Mouse (Mus musculus): ENCODE data around the gene Sesn3. TPM values are rescaled to one million over a fixed set of nuclear protein-coding genes. Genes with fewer than 3 reads are reported as not detected.

Gene Sesn3
- total and polyA plus RNA-seq, 3 experiments: 1.5 to 6.0 TPM; not detected in 1

DNA sequence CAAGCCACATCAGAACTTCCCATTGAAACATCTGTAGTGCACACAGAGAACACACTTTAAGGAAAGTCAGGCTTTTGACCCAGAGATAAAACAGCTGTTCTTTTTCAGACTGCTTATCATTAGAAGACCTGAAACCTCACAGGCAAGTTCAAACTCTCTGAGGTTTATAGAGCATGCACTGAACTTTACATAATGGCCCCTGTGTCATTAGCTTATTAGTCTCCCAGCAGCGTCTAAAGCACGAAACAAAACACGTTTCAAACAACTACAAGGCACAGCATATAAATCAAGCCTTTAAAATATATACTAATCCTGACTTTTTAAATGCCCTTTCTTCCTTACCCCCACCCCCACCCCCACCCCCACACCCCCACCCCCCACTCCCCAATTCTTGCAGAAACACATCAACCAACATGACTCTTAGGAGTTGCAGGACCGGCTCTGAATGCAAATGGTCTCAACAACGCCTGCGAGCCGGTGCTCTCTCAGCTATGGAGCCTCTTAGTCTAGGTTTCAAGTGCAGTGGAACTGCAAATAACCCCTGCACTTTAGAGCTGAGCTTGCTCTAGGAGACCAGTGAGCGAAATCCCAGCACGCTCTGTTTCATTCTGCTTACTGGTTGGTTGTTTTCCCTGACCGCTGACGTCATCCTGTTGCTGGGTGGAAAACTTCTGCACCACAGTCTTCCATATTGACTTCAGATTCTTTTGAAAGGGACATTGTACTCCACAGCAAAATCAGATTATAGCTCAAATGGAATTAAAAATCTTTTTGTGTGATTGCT, 28.7 kb upstream of the Sesn3 start:
- no peak overlapping the region for H3K27ac ChIP-seq (ENCODE audit: control insufficient read depth, low read depth, low read length)
- TF ChIP-seq GABPA (IDR thresholded peaks at IDR 0.05; ENCODE audit: low read depth, low read length) (no peak), RAD21 (IDR thresholded peaks at IDR 0.05; ENCODE audit: low read depth, low read length) (no peak), UBTF (IDR thresholded peaks at IDR 0.05; ENCODE audit: borderline replicate concordance, insufficient read depth, low read depth, low read length) (no peak), ETS1 (IDR thresholded peaks at IDR 0.05; ENCODE audit: low read depth, low read length) (no peak), ZMIZ1 (IDR thresholded peaks at IDR 0.05; ENCODE audit: low read depth, low read length) (no peak), ZC3H11A (IDR thresholded peaks at IDR 0.05; ENCODE audit: low read depth, low read length) (no peak), TCF12 (IDR thresholded peaks at IDR 0.05; ENCODE audit: low read depth, low read length) (no peak), SIN3A (IDR thresholded peaks at IDR 0.05; ENCODE audit: low read length) (no peak), ELF1 (IDR thresholded peaks at IDR 0.05; ENCODE audit: low read depth, low read length) (no peak), NRF1 (IDR thresholded peaks at IDR 0.05; ENCODE audit: insufficient read depth, low read depth, low read length, poor library complexity, severe bottlenecking) (no peak)
- H3K36me3 ChIP-seq (ENCODE audit: control insufficient read depth in 1 of 2, insufficient read depth in 2 of 2, low read length in 2 of 2): no peaks in the 10 kb centered on the region
- no peak overlapping the region for H3K9ac ChIP-seq (ENCODE audit: control insufficient read depth, low read depth, low read length, poor library complexity, severe bottlenecking)
- no peak overlapping the region for H3K4me3 ChIP-seq (ENCODE audit: control insufficient read depth in 1 of 2, insufficient read depth in 1 of 2, low read depth in 2 of 2, low read length in 2 of 2)
- DNase-seq (ENCODE audit: low read depth, low spot score): no peak
- H3K27me3 ChIP-seq (ENCODE audit: control insufficient read depth in 1 of 2, insufficient read depth in 2 of 2, low read length in 2 of 2): peaks cover 31 to 39% of the 10 kb centered on the region in 2 experiments
- H3K4me1 ChIP-seq (ENCODE audit: control insufficient read depth in 1 of 2, insufficient read depth in 2 of 2, low read length in 2 of 2): no peaks in the 10 kb centered on the region
- no peaks in the 10 kb centered on the region for H3K79me2 ChIP-seq (ENCODE audit: control insufficient read depth, insufficient read depth, low read length, poor library complexity)
- H3K9me3 ChIP-seq (replicated peaks; ENCODE audit: insufficient read depth, low read length): no peaks in the 10 kb centered on the region

DNA sequence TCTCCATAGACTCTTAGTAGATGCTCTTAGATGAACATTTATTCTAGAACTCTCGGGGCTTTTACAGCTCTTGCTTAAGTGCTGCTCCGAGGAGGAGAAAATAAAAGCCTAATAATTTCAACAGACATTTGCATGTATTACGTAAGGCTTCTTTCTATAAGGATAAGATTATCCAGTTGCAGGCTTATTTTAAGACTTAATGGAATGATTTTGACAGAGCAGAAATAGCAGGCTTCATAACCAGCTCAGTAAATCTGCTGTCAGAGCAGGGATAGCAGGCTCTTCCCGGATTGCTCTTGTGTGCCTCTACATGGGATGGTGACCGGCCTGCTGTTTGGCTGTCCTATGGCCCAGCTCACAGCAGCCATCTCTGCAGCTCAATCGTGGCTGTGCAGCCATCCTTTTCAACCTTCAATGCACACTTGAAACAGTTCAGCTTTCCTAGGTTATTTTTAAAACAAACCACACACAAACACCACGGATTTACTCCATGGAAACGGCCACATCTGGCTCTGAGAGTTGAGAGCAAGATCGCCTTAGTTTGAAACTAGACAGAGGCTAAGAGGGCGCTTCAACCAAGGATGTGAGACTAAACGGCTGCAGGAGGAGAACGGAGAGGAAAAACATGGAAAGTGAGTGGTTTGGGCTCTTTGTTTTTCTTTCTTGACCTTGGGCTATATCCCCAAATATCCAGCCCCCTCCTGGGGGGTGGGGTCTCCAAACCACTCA, 27.2 kb upstream of the Sesn3 start:
- no peaks in the 10 kb centered on the region for H3K9me3 ChIP-seq (replicated peaks; ENCODE audit: insufficient read depth, low read length)
- H3K4me3 ChIP-seq (ENCODE audit: control insufficient read depth in 1 of 2, insufficient read depth in 1 of 2, low read depth in 2 of 2, low read length in 2 of 2): no peak overlapping the region
- no peak overlapping the region for H3K9ac ChIP-seq (ENCODE audit: control insufficient read depth, low read depth, low read length, poor library complexity, severe bottlenecking)
- H3K36me3 ChIP-seq (ENCODE audit: control insufficient read depth in 1 of 2, insufficient read depth in 2 of 2, low read length in 2 of 2): no peaks in the 10 kb centered on the region
- no peak for DNase-seq (ENCODE audit: low read depth, low spot score)
- no peaks in the 10 kb centered on the region for H3K4me1 ChIP-seq (ENCODE audit: control insufficient read depth in 1 of 2, insufficient read depth in 2 of 2, low read length in 2 of 2)
- TF ChIP-seq ZC3H11A (IDR thresholded peaks at IDR 0.05; ENCODE audit: low read depth, low read length) (no peak), CHD1 (IDR thresholded peaks at IDR 0.05; ENCODE audit: low read depth, low read length) (no peak), SIN3A (IDR thresholded peaks at IDR 0.05; ENCODE audit: low read length) (no peak), POLR2AphosphoS2 (IDR thresholded peaks at IDR 0.05; ENCODE audit: low read length) (no peak), TAL1 (IDR thresholded peaks at IDR 0.05; ENCODE audit: low read length) (0 out of 2 replicates have a peak, but pooled peaks have one; percentile 2), CTCF (IDR thresholded peaks at IDR 0.05 in 2 of 3, conservative IDR thresholded peaks at IDR 0.05 in 1 of 3; ENCODE audit: control insufficient read depth in 1 of 3, insufficient read depth in 1 of 3, low read depth in 2 of 3, low read length in 3 of 3, poor library complexity in 1 of 3, severe bottlenecking in 1 of 3) (no peak)
- H3K79me2 ChIP-seq (ENCODE audit: control insufficient read depth, insufficient read depth, low read length, poor library complexity): no peaks in the 10 kb centered on the region
- peaks cover 32 to 45% of the 10 kb centered on the region in 2 experiments for H3K27me3 ChIP-seq (ENCODE audit: control insufficient read depth in 1 of 2, insufficient read depth in 2 of 2, low read length in 2 of 2)
- no peak overlapping the region for H3K27ac ChIP-seq (ENCODE audit: control insufficient read depth, low read depth, low read length)

Measured in MEL (cell line).